8 mouse cellular contexts compared by ENCODE assay signal in the genomic region with DNA sequence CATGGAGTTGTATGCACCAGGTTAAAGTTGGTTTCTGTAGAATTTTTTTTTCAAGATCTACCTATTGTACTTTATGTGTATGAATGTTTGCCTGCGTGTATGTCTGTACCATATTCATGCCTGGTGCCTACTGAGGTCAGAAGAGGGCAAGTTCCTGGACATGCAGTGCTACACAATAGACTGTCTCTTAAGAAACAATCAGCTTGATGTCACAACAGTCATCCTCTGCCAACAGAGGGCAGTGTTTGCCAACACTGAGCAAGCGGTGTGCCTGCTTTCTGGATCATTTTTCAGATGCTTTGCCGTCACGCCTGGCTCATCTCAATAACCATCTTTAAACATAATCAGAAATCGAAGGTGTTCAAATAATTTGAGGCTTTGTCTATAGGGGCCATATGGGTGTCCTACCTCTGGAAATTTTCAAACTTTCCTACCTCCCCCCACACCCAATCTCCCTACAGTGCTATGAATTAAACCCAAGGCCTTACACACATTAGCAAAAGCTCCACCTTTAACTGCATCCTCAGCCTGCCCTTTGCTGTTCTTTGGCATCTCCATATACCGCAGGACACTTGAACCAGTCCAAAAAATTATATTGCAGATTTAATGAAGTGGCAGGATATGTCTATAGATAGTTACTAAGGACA. TPM values are rescaled to one million over a fixed set of nuclear protein-coding genes. Genes with fewer than 3 reads are reported as not detected.
DNase-seq lines count a peak whose midpoint lies in the region; ATAC-seq and TF ChIP-seq lines count a peak whose summit lies in the region.

No protein-coding gene starts in this region.

- peaks cover 24% of the 10 kb centered on the region for H3K36me3 ChIP-seq in heart, embryonic 12.5 days
- H3K36me3 ChIP-seq in kidney, embryonic 16.5 days (ENCODE audit: insufficient read depth, low read length) = peaks cover 16% of the 10 kb centered on the region; the same call in 1 of the 2 replicates
- peaks cover 22% of the 10 kb centered on the region for H3K36me3 ChIP-seq in limb, embryonic 14.5 days (ENCODE audit: control insufficient read depth, insufficient read depth, low read length)
- peaks cover 25% of the 10 kb centered on the region for H3K36me3 ChIP-seq in myocyte (ENCODE audit: control insufficient read depth, insufficient read depth)

- no peaks in the 10 kb centered on the region for H3K9me3 ChIP-seq in heart, embryonic 12.5 days (replicated peaks)
- no peaks in the 10 kb centered on the region for H3K9me3 ChIP-seq in kidney, embryonic 16.5 days (ENCODE audit: low read length)
- no peaks in the 10 kb centered on the region for H3K9me3 ChIP-seq in limb, embryonic 14.5 days (ENCODE audit: control insufficient read depth, low read length)

- H3ac ChIP-seq in myocyte (ENCODE audit: control insufficient read depth, insufficient read length) = no peak overlapping the region

- H3K4me3 ChIP-seq in heart, embryonic 12.5 days = no peak overlapping the region
- H3K4me3 ChIP-seq in kidney, embryonic 16.5 days (ENCODE audit: low read length) = no peak overlapping the region
- no peak overlapping the region for H3K4me3 ChIP-seq in limb, embryonic 14.5 days (replicated peaks; ENCODE audit: low read length)
- H3K4me3 ChIP-seq in myocyte = no peak overlapping the region

- ATAC-seq in heart, embryonic 12.5 days (ENCODE audit: insufficient number of reproducible peaks, low FRiP score) = no peak
- 0 out of 2 replicates have a peak, but pooled peaks have one; percentile 37 for ATAC-seq in kidney, embryonic 16.5 days (ENCODE audit: low FRiP score, low TSS enrichment)
- no peak for ATAC-seq in limb, embryonic 14.5 days (ENCODE audit: low FRiP score, low read depth)

- DNase-seq in A20 (ENCODE audit: low read depth, low spot score) = peak; percentile 53
- DNase-seq in adrenal gland, adult 8-10 months = peak; percentile 70
- peak; percentile 66 for DNase-seq in embryo, embryonic 9.5 days (ENCODE audit: extremely low spot score)
- peak; percentile 53 for DNase-seq in limb, embryonic 14.5 days (ENCODE audit: low spot score)
- DNase-seq in telencephalon, adult 2 months (ENCODE audit: low read depth, low spot score) = peak; percentile 62

- H3K4me1 ChIP-seq in heart, embryonic 12.5 days (replicated peaks) = peaks cover 24% of the 10 kb centered on the region
- H3K4me1 ChIP-seq in kidney, embryonic 16.5 days (ENCODE audit: insufficient read depth, low read length) = peaks cover 6% of the 10 kb centered on the region; the same call in 1 of the 2 replicates
- H3K4me1 ChIP-seq in limb, embryonic 14.5 days (ENCODE audit: control insufficient read depth, insufficient read depth, low read length) = no peaks in the 10 kb centered on the region

- TF ChIP-seq POLR2A in limb, embryonic 14.5 days (IDR thresholded peaks at IDR 0.05; ENCODE audit: borderline replicate concordance, extremely low read depth, insufficient read depth, insufficient read length) = no peak
- TF ChIP-seq POLR2A in myocyte (IDR thresholded peaks at IDR 0.05; ENCODE audit: insufficient read length, low read depth) = no peak

- no peaks in the 10 kb centered on the region for H3K27me3 ChIP-seq in heart, embryonic 12.5 days (replicated peaks)
- H3K27me3 ChIP-seq in kidney, embryonic 16.5 days (ENCODE audit: insufficient read depth, low read length) = no peaks in the 10 kb centered on the region
- H3K27me3 ChIP-seq in limb, embryonic 14.5 days (ENCODE audit: control insufficient read depth, insufficient read depth, low read length) = no peaks in the 10 kb centered on the region
- no peaks in the 10 kb centered on the region for H3K27me3 ChIP-seq in myocyte (ENCODE audit: control insufficient read depth, insufficient read depth, insufficient read length)

- no peaks in the 10 kb centered on the region for H3K79me2 ChIP-seq in myocyte (ENCODE audit: control insufficient read depth, insufficient read depth)

- WGBS in heart, embryonic 12.5 days = 68% methylated on average over 6 of the region's 6 CpGs
- 53% methylated on average over 6 of the region's 6 CpGs for WGBS in kidney, embryonic 16.5 days
- WGBS in limb, embryonic 14.5 days = 63% methylated on average over 6 of the region's 6 CpGs

- H3K9ac ChIP-seq in heart, embryonic 12.5 days = no peak overlapping the region
- no peak overlapping the region for H3K9ac ChIP-seq in kidney, embryonic 16.5 days (replicated peaks; ENCODE audit: low read length)
- no peak overlapping the region for H3K9ac ChIP-seq in limb, embryonic 14.5 days (ENCODE audit: low read depth, low read length, severe bottlenecking)

- peak overlapping the region; percentile 47; the same call in 1 of the 2 replicates for H3K27ac ChIP-seq in heart, embryonic 12.5 days (ENCODE audit: poor library complexity, severe bottlenecking)
- no peak overlapping the region for H3K27ac ChIP-seq in kidney, embryonic 16.5 days (ENCODE audit: low read length)
- no peak overlapping the region for H3K27ac ChIP-seq in limb, embryonic 14.5 days (replicated peaks; ENCODE audit: low read depth, low read length)

- no peak overlapping the region for H3K4me2 ChIP-seq in heart, embryonic 12.5 days
- H3K4me2 ChIP-seq in kidney, embryonic 16.5 days (replicated peaks; ENCODE audit: low read depth, low read length) = no peak overlapping the region
- no peak overlapping the region for H3K4me2 ChIP-seq in limb, embryonic 14.5 days (replicated peaks; ENCODE audit: low read depth, low read length, severe bottlenecking)
- no peak overlapping the region for H3K4me2 ChIP-seq in myocyte (ENCODE audit: low read depth)

TF ChIP-seq in myocyte, 11 proteins besides CTCF, POLR2A, EP300 and RAD21:
- TF ChIP-seq TCF12 (IDR thresholded peaks at IDR 0.05; ENCODE audit: insufficient read depth, poor library complexity, severe bottlenecking) (no peak), MAX (IDR thresholded peaks at IDR 0.05; ENCODE audit: low read depth) (no peak), CEBPB (IDR thresholded peaks at IDR 0.05; ENCODE audit: insufficient read depth, poor library complexity, severe bottlenecking) (no peak), POLR2AphosphoS2 (IDR thresholded peaks at IDR 0.05; ENCODE audit: insufficient read length, low read depth) (peak; percentile 54), REST (IDR thresholded peaks at IDR 0.05; ENCODE audit: insufficient read depth, insufficient read length) (no peak), SRF (IDR thresholded peaks at IDR 0.05; ENCODE audit: control insufficient read depth, insufficient read length, low read depth) (no peak)

RNA-seq across cellular contexts. Expression of gene Slc45a3, which starts 25.0 kb away (rescaled TPM):
- 10 to 100 TPM; 18.4 to 53.4 (median 36.3) TPM for total RNA-seq in adrenal gland, adult 8-10 months (2022)
- 1.7 and 2.0 TPM in 2 replicates for polyA plus RNA-seq in heart, embryonic 12.5 days (2016; fragmentation: Nextera tagmentation; extraction: Ambion mirVana)
- 8.6 and 9.7 TPM in 2 replicates for polyA plus RNA-seq in kidney, embryonic 16.5 days (2015; fragmentation: Nextera tagmentation; extraction: Ambion mirVana)
- 9.9 and 13.1 TPM in 2 replicates for polyA plus RNA-seq in limb, embryonic 14.5 days (2012; rRNA removed)
- 10.5 and 11.1 TPM in 2 replicates for polyA plus RNA-seq in limb, embryonic 14.5 days (2014; fragmentation: Nextera tagmentation; extraction: Ambion mirVana)
- polyA plus RNA-seq in myocyte (2012; fragmentation: generic; extraction: Trizol) = 0.74 TPM

RNA-seq across cellular contexts. Expression of gene Nucks1, which starts 27.4 kb away (rescaled TPM):
- 100 to 1,000 TPM; 134 to 174 (median 151) TPM for total RNA-seq in adrenal gland, adult 8-10 months (2022)
- 72.9 and 79.3 TPM in 2 replicates for polyA plus RNA-seq in heart, embryonic 12.5 days (2016; fragmentation: Nextera tagmentation; extraction: Ambion mirVana)
- 77.9 and 83.0 TPM in 2 replicates for polyA plus RNA-seq in kidney, embryonic 16.5 days (2015; fragmentation: Nextera tagmentation; extraction: Ambion mirVana)
- polyA plus RNA-seq in limb, embryonic 14.5 days (2012; rRNA removed) = 68.0 and 68.4 TPM in 2 replicates
- polyA plus RNA-seq in limb, embryonic 14.5 days (2014; fragmentation: Nextera tagmentation; extraction: Ambion mirVana) = 52.0 and 53.9 TPM in 2 replicates
- 20.6 TPM for polyA plus RNA-seq in myocyte (2012; fragmentation: generic; extraction: Trizol)
